Mouse (Mus musculus) brain, embryonic 14.5 days (tissue): ENCODE measurements around the gene Plcg2.

Source experiments
- CTCF ChIP-seq: fragments of 200-500 bp; IDR thresholded peaks from 2 replicates; pipeline ENCODE4 v1.5.1; 2012; ENCODE audit warnings: inconsistent platforms, mild to moderate bottlenecking, moderate library complexity, borderline replicate concordance; ENCODE audit not compliant: insufficient read depth, insufficient read length; ENCODE audit errors: extremely low read depth
- POLR2A ChIP-seq: fragments of 200-500 bp; IDR thresholded peaks from 2 replicates; pipeline ENCODE4 v1.6.1; 2012; ENCODE audit warnings: mild to moderate bottlenecking, inconsistent platforms, borderline replicate concordance; ENCODE audit not compliant: poor library complexity, insufficient read depth, insufficient read length, severe bottlenecking; ENCODE audit errors: extremely low read depth

- TF ChIP-seq POLR2A (no peak), CTCF (peak; percentile 97)
Measured at GRCm38 (mm10) chr8:117474944-117475343, 23.1 kb upstream of the Plcg2 start.
